Mouse (Mus musculus) monocyte, adult 5-6 weeks (primary cell): ENCODE results near the gene Ghr. TPM values are rescaled to one million over a fixed set of nuclear protein-coding genes. Genes with fewer than 3 reads are reported as not detected.

ENCODE experiments used
- ATAC-seq: fragments of 153-309, 156-312 bp; replicated peaks from 2 replicates; pipeline ENCODE4 v1.8.0; 2017; ENCODE audit warnings: mild to moderate bottlenecking; ENCODE audit not compliant: low TSS enrichment, insufficient number of reproducible peaks, severe bottlenecking, poor library complexity, low FRiP score
- total RNA-seq: library from RNA; stranded (forward); fragments of 200-1000, 200-491, 200-594 nt; gene quantifications from 3 replicates; pipeline ENCODE4 v1.2.3, GENCODE M21; 2017

The Ghr gene
- total RNA-seq, 1 experiment from 2014 or later = not detected

GRCm38 (mm10) chr15:3558524-3558923 is 24.8 kb downstream of the Ghr start:
- ATAC-seq = no peak

- no peak for ATAC-seq
These were observed 39.0 kb downstream of the Ghr start for GRCm38 (mm10) chr15:3544289-3544688.

- ATAC-seq = no peak
These were observed 46.9 kb downstream of the Ghr start for GRCm38 (mm10) chr15:3536309-3536900.

GRCm38 (mm10) chr15:3514027-3514426 is 69.3 kb downstream of the Ghr start:
- ATAC-seq = no peak

- ATAC-seq = no peak
These were observed 70.9 kb downstream of the Ghr start for GRCm38 (mm10) chr15:3512380-3512779.

GRCm38 (mm10) chr15:3511639-3512171 is 71.6 kb downstream of the Ghr start:
- ATAC-seq = no peak

- ATAC-seq = no peak
These were observed 74.2 kb downstream of the Ghr start for GRCm38 (mm10) chr15:3509089-3509488.

- no peak for ATAC-seq
These were observed 76.0 kb downstream of the Ghr start for GRCm38 (mm10) chr15:3507329-3507728.

GRCm38 (mm10) chr15:3504700-3505099 is 78.6 kb downstream of the Ghr start:
- no peak for ATAC-seq

- no peak for ATAC-seq
These were observed 81.6 kb downstream of the Ghr start for GRCm38 (mm10) chr15:3501683-3502082.

GRCm38 (mm10) chr15:3499020-3499419 is 84.3 kb downstream of the Ghr start:
- no peak for ATAC-seq

GRCm38 (mm10) chr15:3497946-3498580 is 85.2 kb downstream of the Ghr start:
- no peak for ATAC-seq

GRCm38 (mm10) chr15:3490868-3491267 is 92.4 kb downstream of the Ghr start:
- ATAC-seq = no peak

GRCm38 (mm10) chr15:3490011-3490410 is 93.3 kb downstream of the Ghr start:
- no peak for ATAC-seq

GRCm38 (mm10) chr15:3489180-3489579 is 94.1 kb downstream of the Ghr start:
- ATAC-seq = no peak

GRCm38 (mm10) chr15:3488601-3489000 is 94.7 kb downstream of the Ghr start:
- ATAC-seq = no peak

GRCm38 (mm10) chr15:3486691-3487090 is 96.6 kb downstream of the Ghr start:
- ATAC-seq = no peak

GRCm38 (mm10) chr15:3485367-3485766 is 97.9 kb downstream of the Ghr start:
- no peak for ATAC-seq

GRCm38 (mm10) chr15:3483451-3483850 is 99.8 kb downstream of the Ghr start:
- ATAC-seq = no peak

- ATAC-seq = no peak
These were observed 114.1 kb downstream of the Ghr start for GRCm38 (mm10) chr15:3469230-3469629.
